ENCODE assay signal across 8 mouse cellular contexts in the genomic region with DNA sequence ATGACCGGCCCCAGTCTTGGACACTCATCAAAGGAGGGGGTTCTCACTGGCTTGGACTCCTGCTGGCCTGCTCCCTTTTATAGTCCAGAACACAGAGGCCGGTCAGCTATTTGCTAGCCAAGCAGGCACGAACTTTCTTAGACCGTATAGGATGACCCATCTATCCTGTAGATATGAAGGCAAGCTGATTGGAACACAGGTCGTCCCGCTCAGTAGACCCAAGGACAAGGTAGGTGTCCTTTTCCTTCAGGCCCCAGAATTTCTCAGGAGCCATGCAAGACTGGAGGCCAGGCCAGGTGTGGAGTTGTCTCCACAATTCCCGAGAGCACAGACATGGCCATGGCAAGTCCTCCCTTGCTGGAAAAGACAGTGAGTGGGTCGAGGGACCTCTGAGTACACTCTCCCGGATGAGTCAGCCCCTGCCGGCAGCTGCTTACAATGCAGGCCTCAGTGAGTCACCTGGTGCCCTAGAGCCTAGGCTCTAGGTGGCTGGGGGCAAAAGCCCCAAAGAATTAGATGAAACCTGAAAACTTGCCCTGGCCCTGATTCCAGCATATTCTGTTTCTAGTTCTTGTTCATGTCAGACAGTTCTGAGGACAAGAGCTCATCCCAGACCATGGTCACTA. TPM values are rescaled to one million over a fixed set of nuclear protein-coding genes. Genes with fewer than 3 reads are reported as not detected.
A peak's percentile ranks its signal among the peaks of the same experiment; 100 is the strongest.
DNase-seq lines count a peak whose midpoint lies in the region; ATAC-seq lines count a peak whose summit lies in the region.

No protein-coding gene starts in this region.

- no peak overlapping the region for H3K27ac ChIP-seq in intestine, embryonic 15.5 days
- no peak overlapping the region for H3K27ac ChIP-seq in intestine, embryonic 16.5 days (ENCODE audit: low read length)
- no peak overlapping the region for H3K27ac ChIP-seq in midbrain, embryonic 14.5 days (replicated peaks; ENCODE audit: low read depth, low read length)

- no peak for ATAC-seq in intestine, embryonic 15.5 days
- no peak for ATAC-seq in intestine, embryonic 16.5 days
- ATAC-seq in midbrain, embryonic 14.5 days (ENCODE audit: low FRiP score, low TSS enrichment) = no peak

- no peak overlapping the region for H3K9ac ChIP-seq in intestine, embryonic 15.5 days
- no peak overlapping the region for H3K9ac ChIP-seq in intestine, embryonic 16.5 days (ENCODE audit: low read depth, low read length)
- H3K9ac ChIP-seq in midbrain, embryonic 14.5 days (replicated peaks; ENCODE audit: low read length) = no peak overlapping the region; the same call in 1 of the 2 replicates

- DNase-seq in T-cell, adult 2 months (ENCODE audit: low spot score) = peak; percentile 26
- peak; percentile 9 for DNase-seq in fibroblast of lung, adult 2 months (ENCODE audit: low read depth)
- DNase-seq in midbrain, embryonic 14.5 days = peak; percentile 41
- DNase-seq in ovary, postnatal 14 days (ENCODE audit: low spot score) = no peak
- DNase-seq in urinary bladder, adult 18-20 months (ENCODE audit: low spot score in 2 of 2) = no peak
- no peak for DNase-seq in kidney, postnatal 36 days

- H3K4me2 ChIP-seq in intestine, embryonic 15.5 days (replicated peaks) = peak overlapping the region; percentile 96
- no peak overlapping the region for H3K4me2 ChIP-seq in intestine, embryonic 16.5 days (ENCODE audit: low read depth, low read length)
- H3K4me2 ChIP-seq in midbrain, embryonic 14.5 days (ENCODE audit: low read length) = peak overlapping the region; percentile 77

- H3K4me1 ChIP-seq in intestine, embryonic 15.5 days (replicated peaks) = peaks cover 35% of the 10 kb centered on the region
- H3K4me1 ChIP-seq in intestine, embryonic 16.5 days (ENCODE audit: control insufficient read depth, insufficient read depth, low read length) = peaks cover 24% of the 10 kb centered on the region
- peaks cover 21% of the 10 kb centered on the region for H3K4me1 ChIP-seq in midbrain, embryonic 14.5 days (ENCODE audit: control insufficient read depth, insufficient read depth, low read length)

- no peaks in the 10 kb centered on the region for H3K9me3 ChIP-seq in intestine, embryonic 15.5 days
- no peaks in the 10 kb centered on the region for H3K9me3 ChIP-seq in intestine, embryonic 16.5 days (ENCODE audit: control insufficient read depth, low read length)
- no peaks in the 10 kb centered on the region for H3K9me3 ChIP-seq in midbrain, embryonic 14.5 days (ENCODE audit: control insufficient read depth, low read length)

- WGBS in intestine, embryonic 15.5 days = 32% methylated on average over 10 of the region's 10 CpGs
- WGBS in intestine, embryonic 16.5 days = 30% methylated on average over 10 of the region's 10 CpGs
- WGBS in midbrain, embryonic 14.5 days = 15% methylated on average over 10 of the region's 10 CpGs

- H3K36me3 ChIP-seq in intestine, embryonic 15.5 days = peaks cover 7% of the 10 kb centered on the region; the same call in 1 of the 2 replicates
- peaks cover 8% of the 10 kb centered on the region; the same call in 1 of the 2 replicates for H3K36me3 ChIP-seq in intestine, embryonic 16.5 days (ENCODE audit: control insufficient read depth, insufficient read depth, low read length)
- peaks cover 18% of the 10 kb centered on the region for H3K36me3 ChIP-seq in midbrain, embryonic 14.5 days (ENCODE audit: control insufficient read depth, insufficient read depth, low read length)

- 0 out of 2 replicates have a peak, but pooled peaks cover 3% of the 10 kb centered on the region for H3K27me3 ChIP-seq in intestine, embryonic 15.5 days (replicated peaks)
- peaks cover 4% of the 10 kb centered on the region; the same call in 1 of the 2 replicates for H3K27me3 ChIP-seq in intestine, embryonic 16.5 days (replicated peaks; ENCODE audit: control insufficient read depth, insufficient read depth, low read length)
- no peaks in the 10 kb centered on the region for H3K27me3 ChIP-seq in midbrain, embryonic 14.5 days (ENCODE audit: control insufficient read depth, insufficient read depth, low read length)

- H3K4me3 ChIP-seq in intestine, embryonic 15.5 days (replicated peaks) = peak overlapping the region; percentile 3; the same call in 1 of the 2 replicates
- no peak overlapping the region for H3K4me3 ChIP-seq in intestine, embryonic 16.5 days (ENCODE audit: low read length)
- 0 out of 2 replicates have a peak overlapping the region, but pooled peaks have one; percentile 2 for H3K4me3 ChIP-seq in midbrain, embryonic 14.5 days (replicated peaks; ENCODE audit: low read depth, low read length)

RNA-seq across cellular contexts. Expression of gene Tbkbp1, which starts 1.5 kb away (rescaled TPM):
- 3.8 and 4.2 TPM in 2 replicates for polyA plus RNA-seq in intestine, embryonic 15.5 days (2015; fragmentation: Nextera tagmentation; extraction: Ambion mirVana)
- polyA plus RNA-seq in intestine, embryonic 16.5 days (2015; fragmentation: Nextera tagmentation; extraction: Ambion mirVana) = 2.0 TPM in 2 replicates
- polyA plus RNA-seq in midbrain, embryonic 14.5 days (2014; fragmentation: Nextera tagmentation; extraction: Ambion mirVana) = 9.1 and 9.2 TPM in 2 replicates

RNA-seq across cellular contexts. Expression of gene Kpnb1, which starts 34.9 kb away (rescaled TPM):
- 49.2 and 49.4 TPM in 2 replicates for polyA plus RNA-seq in intestine, embryonic 15.5 days (2015; fragmentation: Nextera tagmentation; extraction: Ambion mirVana)
- 31.9 and 36.3 TPM in 2 replicates for polyA plus RNA-seq in intestine, embryonic 16.5 days (2015; fragmentation: Nextera tagmentation; extraction: Ambion mirVana)
- 33.8 and 48.6 TPM in 2 replicates for polyA plus RNA-seq in midbrain, embryonic 14.5 days (2014; fragmentation: Nextera tagmentation; extraction: Ambion mirVana)

RNA-seq across cellular contexts. Expression of gene Tbx21, which starts 37.6 kb away (rescaled TPM):
- 0.24 and 0.25 TPM in 2 replicates for polyA plus RNA-seq in intestine, embryonic 15.5 days (2015; fragmentation: Nextera tagmentation; extraction: Ambion mirVana)
- polyA plus RNA-seq in intestine, embryonic 16.5 days (2015; fragmentation: Nextera tagmentation; extraction: Ambion mirVana) = 0.17 and 0.27 TPM in 2 replicates
- 0.13 TPM in 1 of 2 replicates, not detected in the other for polyA plus RNA-seq in midbrain, embryonic 14.5 days (2014; fragmentation: Nextera tagmentation; extraction: Ambion mirVana)

Comparison
In these comparisons a context has a peak if more than half of its experiments do, and no peak if none do; other contexts are left out.
1. DNase-seq: peak in T-cell, adult 2 months (single experiment), fibroblast of lung, adult 2 months (single experiment) and midbrain, embryonic 14.5 days (single experiment); none in ovary, postnatal 14 days (single experiment), urinary bladder, adult 18-20 months (0 of 2) and kidney, postnatal 36 days (0 of 2).